Mouse (Mus musculus) liver, embryonic 12.5 days (tissue): ENCODE data around the gene Elovl6. TPM values are rescaled to one million over a fixed set of nuclear protein-coding genes. Genes with fewer than 3 reads are reported as not detected.

Experiments
- ATAC-seq: fragments of 200-750 bp; cut with Nextera tagmentation; 2 replicates; pipeline ENCODE4 v1.8.0; 2017; ENCODE audit warnings: moderate number of reproducible peaks, mild to moderate bottlenecking, moderate library complexity
- H3K27ac ChIP-seq: fragments of 300-500 bp; sonication (generic); 2 replicates; pipeline ENCODE4 v1.5.1; 2016; ENCODE audit warnings: mild to moderate bottlenecking
- H3K27me3 ChIP-seq: fragments of 300-500 bp; sonication (generic); replicated peaks from 2 replicates; pipeline ENCODE4 v1.6.1; 2016; ENCODE audit warnings: mild to moderate bottlenecking, moderate library complexity
- H3K36me3 ChIP-seq: fragments of 300-500 bp; sonication (generic); 2 replicates; pipeline ENCODE4 v1.6.1; 2016; ENCODE audit warnings: mild to moderate bottlenecking, moderate library complexity
- H3K4me1 ChIP-seq: fragments of 300-500 bp; sonication (generic); 2 replicates; pipeline ENCODE4 v1.6.1; 2016
- H3K4me2 ChIP-seq: fragments of 300-500 bp; sonication (generic); 2 replicates; pipeline ENCODE4 v1.6.1; 2016; ENCODE audit warnings: mild to moderate bottlenecking, moderate library complexity
- H3K4me3 ChIP-seq: fragments of 300-500 bp; sonication (generic); 2 replicates; pipeline ENCODE4 v1.5.1; 2016; ENCODE audit warnings: mild to moderate bottlenecking, moderate library complexity
- H3K9ac ChIP-seq: fragments of 300-500 bp; sonication (generic); 2 replicates; pipeline ENCODE4 v1.6.1; 2016; ENCODE audit warnings: mild to moderate bottlenecking, moderate library complexity
- H3K9me3 ChIP-seq: fragments of 300-500 bp; sonication (generic); replicated peaks from 2 replicates; pipeline ENCODE4 v1.6.1; 2016; ENCODE audit warnings: mild to moderate bottlenecking, moderate library complexity
- WGBS: fragments of 180-500 bp; shearing (Covaris S2); methylation state at CpG from one replicate; pipeline ENCODE4 v1.1.7; 2016; ENCODE audit not compliant: insufficient replicate concordance; 5-methylcytosine and 5-hydroxymethylcytosine counted together
- polyA plus RNA-seq: library from polyadenylated mRNA; unstranded; fragments of >200 nt; fragmentation: Nextera tagmentation; extraction: Ambion mirVana; gene quantifications from 2 replicates; pipeline ENCODE4 v1.2.1, GENCODE M21; 2016

Elovl6 gene
- polyA plus RNA-seq, 1 experiment from 2014 or later = 14.3 TPM

GRCm38 (mm10) chr3:129558016-129558955, 26.1 kb downstream of the Elovl6 start:
- H3K36me3 ChIP-seq = peaks cover 2% of the 10 kb centered on the region
- no peak overlapping the region for H3K4me2 ChIP-seq
- H3K9me3 ChIP-seq = no peaks in the 10 kb centered on the region
- H3K4me3 ChIP-seq = no peak overlapping the region
- no peak for ATAC-seq
- H3K27me3 ChIP-seq = no peaks in the 10 kb centered on the region
- WGBS = 84% methylated on average over 22 of the region's 22 CpGs
- H3K4me1 ChIP-seq = peaks cover 44% of the 10 kb centered on the region
- H3K9ac ChIP-seq = no peak overlapping the region
- no peak overlapping the region for H3K27ac ChIP-seq

DNA sequence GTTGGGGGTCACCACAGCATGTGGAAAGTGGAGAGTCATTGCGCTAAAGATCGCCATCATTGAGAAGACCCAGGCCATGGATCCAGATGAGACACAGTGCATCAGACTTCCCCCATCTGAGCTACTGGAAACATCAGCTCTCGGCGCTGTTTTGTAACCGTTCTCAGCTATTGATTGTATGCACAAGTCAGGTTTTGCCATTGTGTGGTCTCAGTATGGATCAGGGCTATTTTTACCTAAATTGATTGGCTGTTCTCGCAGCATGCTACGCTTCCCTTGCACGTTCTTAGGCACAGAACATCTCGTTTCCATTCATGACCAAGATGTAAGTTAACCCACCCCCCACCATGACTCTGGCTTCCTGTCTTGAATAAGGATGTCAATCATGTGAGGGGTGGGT, 27.9 kb downstream of the Elovl6 start:
- Histone ChIP-seq H3K9me3 (no peaks in the 10 kb centered on the region), H3K27me3 (no peaks in the 10 kb centered on the region), H3K27ac (no peak overlapping the region), H3K4me2 (no peak overlapping the region), H3K36me3 (peaks cover 8% of the 10 kb centered on the region), H3K9ac (no peak overlapping the region), H3K4me3 (no peak overlapping the region), H3K4me1 (peaks cover 35% of the 10 kb centered on the region)
- whole genome bisulfite sequencing = 74% methylated on average over 9 of the region's 9 CpGs
- no peak for ATAC-seq

- H3K4me1 ChIP-seq = peaks cover 44% of the 10 kb centered on the region
- H3K9me3 ChIP-seq = no peaks in the 10 kb centered on the region
- no peak overlapping the region for H3K9ac ChIP-seq
- 66% methylated on average over 10 of the region's 10 CpGs for WGBS
- peaks cover 8% of the 10 kb centered on the region for H3K36me3 ChIP-seq
- H3K4me2 ChIP-seq = no peak overlapping the region
- no peak overlapping the region for H3K27ac ChIP-seq
- no peaks in the 10 kb centered on the region for H3K27me3 ChIP-seq
- H3K4me3 ChIP-seq = no peak overlapping the region
- no peak for ATAC-seq
Observed at GRCm38 (mm10) chr3:129561011-129561410, 28.9 kb downstream of the Elovl6 start.

DNA sequence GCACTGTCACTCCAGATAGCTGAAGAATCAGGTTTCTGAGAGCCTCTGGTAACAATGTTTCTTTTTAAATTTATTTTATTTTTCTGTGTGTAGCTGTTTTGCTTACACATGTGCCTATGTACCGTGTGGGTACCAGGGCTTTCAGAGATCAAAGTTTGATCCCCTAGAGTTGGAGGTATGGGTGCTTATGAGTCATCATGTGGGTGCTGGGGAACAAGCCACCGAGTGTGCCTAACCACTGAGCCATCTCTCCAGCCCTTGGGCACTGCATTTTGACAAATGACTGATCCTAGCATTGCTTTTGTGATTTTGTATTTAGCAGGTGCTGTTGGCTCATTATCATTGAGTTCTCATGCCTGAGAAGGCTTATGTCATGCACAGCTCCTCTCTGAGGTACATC, 29.7 kb downstream of the Elovl6 start:
- H3K27me3 ChIP-seq = no peaks in the 10 kb centered on the region
- H3K4me1 ChIP-seq = peaks cover 52% of the 10 kb centered on the region
- 65% methylated on average over 2 of the region's 2 CpGs for WGBS
- H3K4me3 ChIP-seq = no peak overlapping the region
- H3K9ac ChIP-seq = no peak overlapping the region
- H3K36me3 ChIP-seq = peaks cover 8% of the 10 kb centered on the region
- H3K27ac ChIP-seq = no peak overlapping the region
- H3K4me2 ChIP-seq = no peak overlapping the region
- H3K9me3 ChIP-seq = no peaks in the 10 kb centered on the region
- no peak for ATAC-seq

DNA sequence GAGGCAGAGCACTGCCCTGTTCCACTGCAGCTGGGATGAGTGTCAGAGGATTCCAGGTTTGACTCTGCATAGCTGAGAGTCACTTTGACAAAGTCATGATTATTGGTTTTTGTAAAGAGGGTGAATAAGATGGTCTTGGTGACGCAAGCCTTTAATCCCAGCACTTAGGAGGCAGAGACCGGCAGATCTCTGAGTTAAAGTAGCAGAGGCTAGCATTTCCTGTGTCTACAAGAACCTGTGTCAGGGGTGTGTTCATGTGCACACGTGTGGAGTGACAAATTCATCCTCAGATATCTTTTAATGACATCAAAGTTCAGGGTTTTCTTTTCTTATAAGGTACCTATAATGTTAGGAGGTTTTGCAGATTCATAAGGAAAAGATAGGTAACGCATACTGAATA, 30.3 kb downstream of the Elovl6 start:
- peaks cover 8% of the 10 kb centered on the region for H3K36me3 ChIP-seq
- H3K27ac ChIP-seq = no peak overlapping the region
- H3K9ac ChIP-seq = no peak overlapping the region
- H3K9me3 ChIP-seq = no peaks in the 10 kb centered on the region
- no peak overlapping the region for H3K4me3 ChIP-seq
- 80% methylated on average over 4 of the region's 4 CpGs for WGBS
- no peaks in the 10 kb centered on the region for H3K27me3 ChIP-seq
- H3K4me2 ChIP-seq = no peak overlapping the region
- no peak for ATAC-seq
- peaks cover 47% of the 10 kb centered on the region for H3K4me1 ChIP-seq

- H3K9me3 ChIP-seq = no peaks in the 10 kb centered on the region
- ATAC-seq = no peak
- no peak overlapping the region for H3K27ac ChIP-seq
- no peaks in the 10 kb centered on the region for H3K27me3 ChIP-seq
- peaks cover 35% of the 10 kb centered on the region for H3K4me1 ChIP-seq
- no peak overlapping the region for H3K4me2 ChIP-seq
- peaks cover 8% of the 10 kb centered on the region for H3K36me3 ChIP-seq
- WGBS = 87% methylated on average over 4 of the region's 4 CpGs
- no peak overlapping the region for H3K9ac ChIP-seq
- H3K4me3 ChIP-seq = no peak overlapping the region
Observed at GRCm38 (mm10) chr3:129563807-129564206, 31.7 kb downstream of the Elovl6 start.

- H3K36me3 ChIP-seq = peaks cover 8% of the 10 kb centered on the region
- peaks cover 26% of the 10 kb centered on the region for H3K4me1 ChIP-seq
- H3K4me3 ChIP-seq = no peak overlapping the region
- H3K9ac ChIP-seq = no peak overlapping the region
- no peak overlapping the region for H3K4me2 ChIP-seq
- 75% methylated on average over 2 of the region's 2 CpGs for WGBS
- H3K27ac ChIP-seq = no peak overlapping the region
- no peak for ATAC-seq
- H3K9me3 ChIP-seq = no peaks in the 10 kb centered on the region
- no peaks in the 10 kb centered on the region for H3K27me3 ChIP-seq
Observed at GRCm38 (mm10) chr3:129564852-129565251, 32.7 kb downstream of the Elovl6 start.

DNA sequence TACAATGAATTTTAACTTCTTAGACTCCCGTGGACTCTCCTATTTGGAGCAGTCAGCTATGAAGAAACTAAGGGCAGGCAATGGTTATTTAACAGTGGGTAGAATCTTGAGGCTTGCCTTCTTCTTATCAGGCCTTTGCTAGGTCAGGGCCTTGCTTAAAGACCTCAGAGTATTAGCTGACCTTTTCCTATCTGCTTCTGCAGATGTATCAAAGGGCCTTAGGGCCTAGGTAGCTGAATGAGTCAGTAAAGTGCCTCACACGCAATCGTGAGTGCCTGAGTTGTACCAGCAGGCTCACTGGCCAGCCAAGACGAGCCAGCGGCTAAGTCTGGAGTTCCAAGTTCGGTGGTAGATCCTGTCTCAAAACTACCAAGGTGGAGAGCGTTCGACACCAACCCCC, 33.3 kb downstream of the Elovl6 start:
- H3K9ac ChIP-seq = no peak overlapping the region
- ATAC-seq = peak; percentile 75
- no peaks in the 10 kb centered on the region for H3K9me3 ChIP-seq
- peak overlapping the region; percentile 22; the same call in 1 of the 2 replicates for H3K4me2 ChIP-seq
- no peak overlapping the region for H3K4me3 ChIP-seq
- H3K27me3 ChIP-seq = no peaks in the 10 kb centered on the region
- peaks cover 8% of the 10 kb centered on the region; the same call in 1 of the 2 replicates for H3K36me3 ChIP-seq
- 40% methylated on average over 8 of the region's 8 CpGs for WGBS
- H3K4me1 ChIP-seq = peaks cover 26% of the 10 kb centered on the region
- peak overlapping the region; percentile 10 for H3K27ac ChIP-seq

GRCm38 (mm10) chr3:129566013-129566412, 33.9 kb downstream of the Elovl6 start:
- peak overlapping the region; percentile 10; the same call in 1 of the 2 replicates for H3K27ac ChIP-seq
- ATAC-seq = peak; percentile 27; the same call in 1 of the 2 replicates
- no peak overlapping the region for H3K9ac ChIP-seq
- no peaks in the 10 kb centered on the region for H3K9me3 ChIP-seq
- H3K4me1 ChIP-seq = peaks cover 25% of the 10 kb centered on the region
- peaks cover 8% of the 10 kb centered on the region; the same call in 1 of the 2 replicates for H3K36me3 ChIP-seq
- WGBS = 65% methylated on average over 2 of the region's 2 CpGs
- peak overlapping the region; percentile 22; the same call in 1 of the 2 replicates for H3K4me2 ChIP-seq
- no peak overlapping the region for H3K4me3 ChIP-seq
- H3K27me3 ChIP-seq = no peaks in the 10 kb centered on the region

GRCm38 (mm10) chr3:129566876-129567275, 34.7 kb downstream of the Elovl6 start:
- WGBS = 84% methylated on average over 5 of the region's 5 CpGs

DNA sequence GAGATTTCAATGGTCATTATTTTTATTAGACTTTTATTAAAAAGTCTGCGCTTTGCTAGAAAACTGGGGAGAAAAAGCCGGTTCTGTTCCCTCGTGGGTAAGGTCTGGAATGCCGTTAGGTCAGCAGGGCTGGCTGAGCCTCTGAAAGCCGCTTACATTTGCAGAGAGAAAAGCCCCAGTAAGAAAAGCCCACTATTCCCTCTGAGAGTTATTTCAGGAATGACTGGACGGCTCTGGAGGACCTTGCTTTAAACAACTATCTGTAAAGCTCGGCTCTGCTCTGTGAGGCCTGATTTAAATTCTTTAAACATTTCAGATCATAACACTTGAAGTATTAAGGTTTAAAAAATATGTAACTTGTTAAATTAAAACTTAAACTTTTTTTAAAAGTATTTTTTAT, 36.4 kb downstream of the Elovl6 start:
- H3K9ac ChIP-seq = no peak overlapping the region
- H3K4me2 ChIP-seq = no peak overlapping the region
- ATAC-seq = no peak
- peaks cover 6% of the 10 kb centered on the region for H3K36me3 ChIP-seq
- H3K9me3 ChIP-seq = no peaks in the 10 kb centered on the region
- no peak overlapping the region for H3K4me3 ChIP-seq
- H3K27me3 ChIP-seq = no peaks in the 10 kb centered on the region
- no peak overlapping the region for H3K27ac ChIP-seq
- peaks cover 29% of the 10 kb centered on the region for H3K4me1 ChIP-seq
- WGBS = 78% methylated on average over 7 of the region's 7 CpGs

More at GRCm38 (mm10) chr3:129566876-129567275, 34.7 kb downstream of the Elovl6 start:
- no peak overlapping the region for H3K4me2 ChIP-seq
- no peaks in the 10 kb centered on the region for H3K27me3 ChIP-seq
- H3K9ac ChIP-seq = no peak overlapping the region
- H3K4me3 ChIP-seq = no peak overlapping the region
- H3K4me1 ChIP-seq = peaks cover 21% of the 10 kb centered on the region
- H3K27ac ChIP-seq = no peak overlapping the region
- peaks cover 8% of the 10 kb centered on the region; the same call in 1 of the 2 replicates for H3K36me3 ChIP-seq
- no peaks in the 10 kb centered on the region for H3K9me3 ChIP-seq
- ATAC-seq = no peak

DNA sequence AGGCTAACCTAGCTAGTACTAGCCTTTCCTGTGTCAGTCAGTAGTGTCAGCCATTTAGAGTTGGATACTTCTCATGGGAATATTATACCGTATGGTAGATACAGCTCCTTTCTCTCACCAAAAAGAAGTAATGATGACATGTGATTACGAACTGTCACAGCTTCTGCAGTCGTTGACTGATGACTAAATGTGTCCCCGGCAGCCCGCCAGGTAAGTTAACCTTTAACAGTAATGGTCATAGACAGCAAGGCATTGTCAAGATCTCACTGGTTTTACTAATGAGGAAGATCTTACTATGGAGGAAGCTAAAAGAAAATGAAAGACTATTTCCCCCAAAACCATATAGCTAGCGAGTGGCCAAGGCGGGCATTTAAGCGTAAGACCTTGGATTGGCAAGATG, 38.8 kb downstream of the Elovl6 start:
- H3K4me1 ChIP-seq = peaks cover 18% of the 10 kb centered on the region
- WGBS = 85% methylated on average over 8 of the region's 8 CpGs
- no peak for ATAC-seq
- H3K9me3 ChIP-seq = no peaks in the 10 kb centered on the region
- H3K4me2 ChIP-seq = no peak overlapping the region
- no peak overlapping the region for H3K27ac ChIP-seq
- H3K27me3 ChIP-seq = no peaks in the 10 kb centered on the region
- no peak overlapping the region for H3K9ac ChIP-seq
- H3K4me3 ChIP-seq = no peak overlapping the region
- peaks cover 4% of the 10 kb centered on the region; the same call in 1 of the 2 replicates for H3K36me3 ChIP-seq
